Mouse (Mus musculus): ENCODE measurements around the gene Hist1h1d.
A peak's percentile ranks its signal among the peaks of the same experiment; 100 is the strongest.
"Not testable (repeated sequence)": the region's sequence is repeated elsewhere in the genome, so short reads cannot be mapped to it uniquely, and the experiment has no call there.

GRCm38 (mm10) chr13:23591886-23592285, 38.8 kb downstream of the Hist1h1d start:
- TF ChIP-seq CTCF (IDR thresholded peaks at IDR 0.05; ENCODE audit: low read depth, low read length); POLR2AphosphoS5 (IDR thresholded peaks at IDR 0.05; ENCODE audit: insufficient replicate concordance, low read depth, low read length): not testable (repeated sequence)
- TF ChIP-seq TAL1 (conservative IDR thresholded peaks at IDR 0.05; ENCODE audit: low read depth, low read length), result peak; percentile 50

All from G1E (cell line).